Mouse (Mus musculus) hematopoietic stem cell, adult 5-6 weeks (primary cell): Measurements from ENCODE around the gene Gnb4. TPM values are rescaled to one million over a fixed set of nuclear protein-coding genes. Genes with fewer than 3 reads are reported as not detected.
A peak's percentile ranks its signal among the peaks of the same experiment; 100 is the strongest.

ENCODE experiments used
- ATAC-seq, 2 experiments: fragments of 125-278 bp in 1 of 2; replicated peaks in 1 of 2; 2 replicates each; pipeline ENCODE4 v1.8.0; 2016 to 2017; ENCODE audit warnings: inconsistent platforms in 2 of 2, mild to moderate bottlenecking in 2 of 2, moderate number of reproducible peaks in 2 of 2, low read depth in 1 of 2, moderate TSS enrichment in 1 of 2; ENCODE audit not compliant: low FRiP score in 2 of 2, poor library complexity in 2 of 2, severe bottlenecking in 2 of 2, insufficient read depth in 1 of 2, low TSS enrichment in 1 of 2
- total RNA-seq: library from RNA; stranded (forward); fragments of 172-1452, 232-1000 nt; gene quantifications from 2 replicates; pipeline ENCODE4 v1.2.3, GENCODE M21; 2017

The Gnb4 gene
- total RNA-seq, 1 experiment from 2014 or later, result 20.7 TPM

GRCm38 (mm10) chr3:32622106-32622505 is 5.7 kb upstream of the Gnb4 start:
- no peak for ATAC-seq

- 0 out of 4 replicates have a peak, but pooled peaks of 1 of the 2 experiments have one; percentile 15 for ATAC-seq
These were observed 5.3 kb upstream of the Gnb4 start for GRCm38 (mm10) chr3:32621658-32622057.

GRCm38 (mm10) chr3:32617053-32617642 is 763 bp upstream of the Gnb4 start:
- peak; percentile 18 to 19; a peak in 2 of 4 replicates for ATAC-seq

GRCm38 (mm10) chr3:32616006-32616330 is 417 bp downstream of the Gnb4 start:
- ATAC-seq, result no peak

GRCm38 (mm10) chr3:32615376-32615775 is 1.0 kb downstream of the Gnb4 start:
- peak in 1 of 2 experiments; percentile 24; a peak in 1 of 4 replicates for ATAC-seq

GRCm38 (mm10) chr3:32614786-32615185 is 1.6 kb downstream of the Gnb4 start:
- no peak for ATAC-seq

- ATAC-seq, result no peak
These were observed 4.7 kb downstream of the Gnb4 start for GRCm38 (mm10) chr3:32611606-32612170.

- ATAC-seq, result peak; percentile 61 to 82; a peak in 3 of 4 replicates
These were observed 5.8 kb downstream of the Gnb4 start for GRCm38 (mm10) chr3:32610560-32610959.

GRCm38 (mm10) chr3:32609233-32609632 is 7.2 kb downstream of the Gnb4 start:
- no peak; a peak in 1 of 4 replicates for ATAC-seq

- 0 out of 4 replicates have a peak, but pooled peaks have one; percentile 12 for ATAC-seq
These were observed 15.3 kb downstream of the Gnb4 start for GRCm38 (mm10) chr3:32601055-32601454.

GRCm38 (mm10) chr3:32599328-32599727 is 17.1 kb downstream of the Gnb4 start:
- ATAC-seq, result no peak

- no peak for ATAC-seq
These were observed 21.3 kb downstream of the Gnb4 start for GRCm38 (mm10) chr3:32595080-32595479.

GRCm38 (mm10) chr3:32586274-32586673 is 30.1 kb downstream of the Gnb4 start:
- no peak for ATAC-seq

- no peak for ATAC-seq
These were observed 32.9 kb downstream of the Gnb4 start for GRCm38 (mm10) chr3:32583489-32583888.

GRCm38 (mm10) chr3:32581911-32582310 is 34.5 kb downstream of the Gnb4 start:
- ATAC-seq, result peak; percentile 29 to 38; a peak in 1 of 4 replicates

GRCm38 (mm10) chr3:32580738-32581137 is 35.6 kb downstream of the Gnb4 start:
- no peak for ATAC-seq

GRCm38 (mm10) chr3:32578772-32579171 is 37.6 kb downstream of the Gnb4 start:
- ATAC-seq, result no peak

- ATAC-seq, result no peak
These were observed 41.2 kb downstream of the Gnb4 start for GRCm38 (mm10) chr3:32575151-32575550.

- no peak for ATAC-seq
These were observed 42.5 kb downstream of the Gnb4 start for GRCm38 (mm10) chr3:32573881-32574280.
